Mouse (Mus musculus): Measurements from ENCODE around the gene Rabgap1.

GRCm38 (mm10) chr2:37430593-37431464, 12.2 kb upstream of the Rabgap1 start:
- TF ChIP-seq CTCF (conservative IDR thresholded peaks at IDR 0.05; ENCODE audit: low read length) (no peak), POU5F1 (IDR thresholded peaks at IDR 0.05; ENCODE audit: borderline replicate concordance, low read length) (no peak)
